Comparison of ENCODE assay signal across 14 mouse cellular contexts in genomic region chr6:77462737-77463136, GRCm38 (mm10).
A peak's percentile ranks its signal among the peaks of the same experiment; 100 is the strongest.
DNase-seq lines count a peak whose midpoint lies in the region; ATAC-seq lines count a peak whose summit lies in the region.
"Had no signal": no experiment of that assay in that cellular context is flagged by ENCODE, and none has a peak within 500 bp of the region (broad histone marks: within the 10 kb centered on the region; RNA-seq: fewer than 3 reads in every experiment).

No protein-coding gene starts in this region.

- H3K9ac ChIP-seq in midbrain, embryonic 11.5 days (ENCODE audit: low read length) = no peak overlapping the region
- no peak overlapping the region for H3K9ac ChIP-seq in midbrain, embryonic 13.5 days (replicated peaks)
- H3K9ac ChIP-seq: embryonic facial prominence, embryonic 15.5 days; neural tube, embryonic 13.5 days had no signal

- no peaks in the 10 kb centered on the region for H3K36me3 ChIP-seq in midbrain, embryonic 11.5 days (ENCODE audit: control insufficient read depth, insufficient read depth, low read length)
- no peaks in the 10 kb centered on the region for H3K36me3 ChIP-seq in midbrain, embryonic 13.5 days
- H3K36me3 ChIP-seq: embryonic facial prominence, embryonic 15.5 days; neural tube, embryonic 13.5 days had no signal

- H3K9me3 ChIP-seq in midbrain, embryonic 11.5 days (ENCODE audit: control insufficient read depth, low read length) = no peaks in the 10 kb centered on the region
- no peaks in the 10 kb centered on the region for H3K9me3 ChIP-seq in midbrain, embryonic 13.5 days
- H3K9me3 ChIP-seq: embryonic facial prominence, embryonic 15.5 days; neural tube, embryonic 13.5 days had no signal

- H3K4me2 ChIP-seq in midbrain, embryonic 11.5 days = no peak overlapping the region
- no peak overlapping the region for H3K4me2 ChIP-seq in midbrain, embryonic 13.5 days (replicated peaks)
- H3K4me2 ChIP-seq: embryonic facial prominence, embryonic 15.5 days; liver, embryonic 11.5 days; neural tube, embryonic 13.5 days had no signal

- H3K4me3 ChIP-seq in midbrain, embryonic 11.5 days (ENCODE audit: low read depth, low read length) = no peak overlapping the region
- no peak overlapping the region for H3K4me3 ChIP-seq in midbrain, embryonic 13.5 days (replicated peaks)
- H3K4me3 ChIP-seq: embryonic facial prominence, embryonic 15.5 days; neural tube, embryonic 13.5 days had no signal

- H3K4me1 ChIP-seq in midbrain, embryonic 11.5 days (ENCODE audit: control insufficient read depth, insufficient read depth, low read length) = no peaks in the 10 kb centered on the region
- 0 out of 2 replicates have a peak, but pooled peaks cover 2% of the 10 kb centered on the region for H3K4me1 ChIP-seq in midbrain, embryonic 13.5 days (replicated peaks)
- H3K4me1 ChIP-seq: embryonic facial prominence, embryonic 15.5 days had no signal

- H3K27me3 ChIP-seq in midbrain, embryonic 11.5 days (ENCODE audit: control insufficient read depth, insufficient read depth, low read length) = no peaks in the 10 kb centered on the region
- H3K27me3 ChIP-seq in midbrain, embryonic 13.5 days = no peaks in the 10 kb centered on the region
- H3K27me3 ChIP-seq: embryonic facial prominence, embryonic 15.5 days; neural tube, embryonic 13.5 days had no signal

- WGBS in midbrain, embryonic 11.5 days = 45% methylated on average over 1 of the region's 1 CpGs
- WGBS in midbrain, embryonic 13.5 days = 45% methylated on average over 1 of the region's 1 CpGs

- no peak for ATAC-seq in midbrain, embryonic 11.5 days (ENCODE audit: low FRiP score)
- ATAC-seq in midbrain, embryonic 13.5 days = no peak

- no peak overlapping the region for H3K27ac ChIP-seq in midbrain, embryonic 11.5 days (ENCODE audit: low read depth, low read length)
- H3K27ac ChIP-seq in midbrain, embryonic 13.5 days = no peak overlapping the region
- H3K27ac ChIP-seq: embryonic facial prominence, embryonic 15.5 days; kidney, postnatal 0 days; neural tube, embryonic 13.5 days had no signal

- DNase-seq in cerebellum, postnatal 10 days = peak; percentile 48 to 60
- DNase-seq in cerebellum, adult 11 months = no peak
- DNase-seq in kidney, adult 11 months = peak; percentile 11
- no peak for DNase-seq in kidney, postnatal 10 days
- DNase-seq in midbrain, embryonic 11.5 days (ENCODE audit: low spot score, missing footprints) = peak; percentile 75
- DNase-seq in right cerebral cortex, adult 2 months (ENCODE audit: low spot score in 2 of 2) = no peak
- no peak for DNase-seq in embryo, embryonic 9.5 days (ENCODE audit: extremely low spot score)
- DNase-seq: layer of hippocampus, postnatal 36 days; right cerebral cortex, adult 18-20 months had no signal

Comparison
In these comparisons a context has a peak if more than half of its experiments do, and no peak if none do; other contexts are left out.
1. DNase-seq: peak in cerebellum, postnatal 10 days (2 of 2), kidney, adult 11 months (single experiment) and midbrain, embryonic 11.5 days (single experiment); none in cerebellum, adult 11 months (single experiment), kidney, postnatal 10 days (single experiment), right cerebral cortex, adult 2 months (0 of 2) and embryo, embryonic 9.5 days (single experiment).